Mouse (Mus musculus) intestine, embryonic 14.5 days (tissue): ENCODE results near the gene Ntmt1. TPM values are rescaled to one million over a fixed set of nuclear protein-coding genes. Genes with fewer than 3 reads are reported as not detected.

Experiments
- ATAC-seq: fragments of 200-750 bp; cut with Nextera tagmentation; replicated peaks from 2 replicates; pipeline ENCODE4 v1.8.0; 2017; ENCODE audit warnings: low read depth, moderate number of reproducible peaks, moderate TSS enrichment, moderate library complexity; ENCODE audit not compliant: low FRiP score, low TSS enrichment
- DNase-seq: peaks from one replicate; pipeline ENCODE4 v3.0.0-alpha.2; 2018; ENCODE audit warnings: low spot score
- H3K27ac ChIP-seq: fragments of 300-500 bp; sonication (generic); 2 replicates; pipeline ENCODE4 v1.5.1; 2014; ENCODE audit warnings: low read depth, mild to moderate bottlenecking, control low read depth
- H3K27me3 ChIP-seq: fragments of 300-500 bp; sonication (generic); replicated peaks from 2 replicates; pipeline ENCODE4 v1.6.1; 2014; ENCODE audit warnings: low read length, control low read depth; ENCODE audit not compliant: control insufficient read depth, insufficient read depth
- H3K36me3 ChIP-seq: fragments of 300-500 bp; sonication (generic); 2 replicates; pipeline ENCODE4 v1.6.1; 2014; ENCODE audit warnings: low read length, control low read depth; ENCODE audit not compliant: control insufficient read depth, insufficient read depth
- H3K4me1 ChIP-seq: fragments of 300-500 bp; sonication (generic); replicated peaks from 2 replicates; pipeline ENCODE4 v1.6.1; 2014; ENCODE audit warnings: low read length, control low read depth, mixed read lengths; ENCODE audit not compliant: control insufficient read depth, insufficient read depth
- H3K4me2 ChIP-seq: fragments of 300-500 bp; sonication (generic); 2 replicates; pipeline ENCODE4 v1.6.1; 2014; ENCODE audit warnings: low read length
- H3K4me3 ChIP-seq: fragments of 300-500 bp; sonication (generic); 2 replicates; pipeline ENCODE4 v1.5.1; 2014; ENCODE audit warnings: low read depth, low read length, control low read depth, mixed read lengths
- H3K9ac ChIP-seq: fragments of 300-500 bp; sonication (generic); 2 replicates; pipeline ENCODE4 v1.6.1; 2014; ENCODE audit warnings: mild to moderate bottlenecking, low read length
- H3K9me3 ChIP-seq: fragments of 300-500 bp; sonication (generic); 2 replicates; pipeline ENCODE4 v1.6.1; 2016; ENCODE audit warnings: low read length, control low read depth; ENCODE audit not compliant: control insufficient read depth
- WGBS: fragments of 180-500 bp; shearing (Covaris S2); extraction: QIAGEN DNeasy Blood & Tissue Kit; methylation state at CpG from one replicate; pipeline ENCODE4 v1.1.7; 2014; 5-methylcytosine and 5-hydroxymethylcytosine counted together
- polyA plus RNA-seq: library from polyadenylated mRNA; unstranded; fragments of >200 nt; fragmentation: Nextera tagmentation; extraction: Ambion mirVana; gene quantifications from 2 replicates; pipeline ENCODE4 v1.2.1, GENCODE M21; 2014

Ntmt1 gene
- polyA plus RNA-seq: 105 and 110 TPM in 2 replicates

- no peaks in the 10 kb centered on the region for H3K9me3 ChIP-seq
- H3K4me1 ChIP-seq: peaks cover 19% of the 10 kb centered on the region; the same call in 1 of the 2 replicates
- H3K9ac ChIP-seq: peak within 1 kb of the TSS; percentile 94
- 0% methylated on average over 44 of the region's 44 CpGs for WGBS
- H3K27me3 ChIP-seq: no peaks in the 10 kb centered on the region
- DNase-seq (peak; percentile 100), ATAC-seq (peak; percentile 97)
- H3K4me2 ChIP-seq: peak within 1 kb of the TSS; percentile 99
- H3K4me3 ChIP-seq: peak within 1 kb of the TSS; percentile 97
- peak within 1 kb of the TSS; percentile 84 for H3K27ac ChIP-seq
- peaks cover 11% of the 10 kb centered on the region; the same call in 1 of the 2 replicates for H3K36me3 ChIP-seq
These were observed at the start of gene Ntmt1 for GRCm38 (mm10) chr2:30807648-30808295. Ntmt1 (plus strand) TSS chr2:30807826.

- DNase-seq: peak; percentile 91
These were observed 49.1 kb upstream of the Ntmt1 start for GRCm38 (mm10) chr2:30758341-30759087.

GRCm38 (mm10) chr2:30759088-30759374 lies 48.6 kb upstream of the Ntmt1 start:
- peaks cover 12% of the 10 kb centered on the region for H3K9me3 ChIP-seq
- H3K36me3 ChIP-seq: no peaks in the 10 kb centered on the region
- H3K4me3 ChIP-seq: no peak overlapping the region
- H3K4me2 ChIP-seq: peak overlapping the region; percentile 35; the same call in 1 of the 2 replicates
- no peak for DNase-seq
- no peak for ATAC-seq
- H3K27ac ChIP-seq: peak overlapping the region; percentile 90
- H3K27me3 ChIP-seq: no peaks in the 10 kb centered on the region
- 36% methylated on average over 4 of the region's 4 CpGs for WGBS
- H3K9ac ChIP-seq: no peak overlapping the region; the same call in 1 of the 2 replicates
- peaks cover 27% of the 10 kb centered on the region for H3K4me1 ChIP-seq

More at GRCm38 (mm10) chr2:30758341-30759087, 49.1 kb upstream of the Ntmt1 start:
- peak overlapping the region; percentile 35 for H3K4me2 ChIP-seq
- peaks cover 27% of the 10 kb centered on the region for H3K4me1 ChIP-seq
- H3K36me3 ChIP-seq: no peaks in the 10 kb centered on the region
- H3K27me3 ChIP-seq: no peaks in the 10 kb centered on the region
- H3K27ac ChIP-seq: peak overlapping the region; percentile 90
- H3K9me3 ChIP-seq: peaks cover 12% of the 10 kb centered on the region
- peak; percentile 84 for ATAC-seq
- 0 out of 2 replicates have a peak overlapping the region, but pooled peaks have one; percentile 1 for H3K4me3 ChIP-seq
- 2% methylated on average over 17 of the region's 17 CpGs for WGBS
- peak overlapping the region; percentile 18; the same call in 1 of the 2 replicates for H3K9ac ChIP-seq

- no peak overlapping the region for H3K4me2 ChIP-seq
- no peak overlapping the region for H3K9ac ChIP-seq
- H3K27ac ChIP-seq: peak overlapping the region; percentile 90
- ATAC-seq (no peak), DNase-seq (no peak)
- H3K9me3 ChIP-seq: peaks cover 13% of the 10 kb centered on the region
- H3K36me3 ChIP-seq: no peaks in the 10 kb centered on the region
- 78% methylated on average over 4 of the region's 4 CpGs for WGBS
- H3K4me3 ChIP-seq: no peak overlapping the region
- peaks cover 27% of the 10 kb centered on the region for H3K4me1 ChIP-seq
- H3K27me3 ChIP-seq: no peaks in the 10 kb centered on the region
These were observed 48.2 kb upstream of the Ntmt1 start for GRCm38 (mm10) chr2:30759442-30759841.

- no peak for ATAC-seq
- WGBS: 56% methylated on average over 10 of the region's 10 CpGs
These were observed 47.6 kb upstream of the Ntmt1 start for GRCm38 (mm10) chr2:30759858-30760547.

GRCm38 (mm10) chr2:30760706-30761105 lies 46.9 kb upstream of the Ntmt1 start:
- no peak overlapping the region for H3K27ac ChIP-seq
- DNase-seq: no peak
- peaks cover 19% of the 10 kb centered on the region for H3K9me3 ChIP-seq
- WGBS: 36% methylated on average over 6 of the region's 6 CpGs
- no peak overlapping the region for H3K9ac ChIP-seq
- no peaks in the 10 kb centered on the region for H3K36me3 ChIP-seq
- no peak for ATAC-seq
- peaks cover 27% of the 10 kb centered on the region for H3K4me1 ChIP-seq
- H3K4me2 ChIP-seq: no peak overlapping the region
- H3K4me3 ChIP-seq: no peak overlapping the region
- H3K27me3 ChIP-seq: no peaks in the 10 kb centered on the region

More at GRCm38 (mm10) chr2:30759858-30760547, 47.6 kb upstream of the Ntmt1 start:
- no peaks in the 10 kb centered on the region for H3K27me3 ChIP-seq
- no peaks in the 10 kb centered on the region for H3K36me3 ChIP-seq
- H3K27ac ChIP-seq: peak overlapping the region; percentile 90; the same call in 1 of the 2 replicates
- H3K9me3 ChIP-seq: peaks cover 18% of the 10 kb centered on the region
- no peak for DNase-seq
- H3K4me1 ChIP-seq: peaks cover 27% of the 10 kb centered on the region
- no peak overlapping the region for H3K9ac ChIP-seq
- no peak overlapping the region for H3K4me3 ChIP-seq
- H3K4me2 ChIP-seq: no peak overlapping the region

- Histone ChIP-seq H3K4me1 (no peaks in the 10 kb centered on the region), H3K27me3 (no peaks in the 10 kb centered on the region), H3K4me2 (no peak overlapping the region), H3K9ac (no peak overlapping the region), H3K4me3 (no peak overlapping the region), H3K36me3 (no peaks in the 10 kb centered on the region), H3K27ac (no peak overlapping the region), H3K9me3 (peaks cover 15% of the 10 kb centered on the region)
- WGBS: 79% methylated on average over 5 of the region's 5 CpGs
- ATAC-seq (no peak), DNase-seq (no peak)
These were observed 41.2 kb upstream of the Ntmt1 start for GRCm38 (mm10) chr2:30766446-30766845.

GRCm38 (mm10) chr2:30767626-30768240 lies 39.9 kb upstream of the Ntmt1 start:
- Histone ChIP-seq H3K9me3 (peaks cover 8% of the 10 kb centered on the region), H3K4me1 (peaks cover 8% of the 10 kb centered on the region; the same call in 1 of the 2 replicates), H3K36me3 (no peaks in the 10 kb centered on the region), H3K27me3 (no peaks in the 10 kb centered on the region), H3K4me3 (no peak overlapping the region), H3K27ac (no peak overlapping the region), H3K4me2 (no peak overlapping the region), H3K9ac (no peak overlapping the region)
- ATAC-seq (no peak), DNase-seq (no peak)
- 82% methylated on average over 7 of the region's 7 CpGs for WGBS
